Mouse (Mus musculus): ENCODE results near the gene Rps24. TPM values are rescaled to one million over a fixed set of nuclear protein-coding genes. Genes with fewer than 3 reads are reported as not detected.
"Not testable (repeated sequence)": the region's sequence is repeated elsewhere in the genome, so short reads cannot be mapped to it uniquely, and the experiment has no call there.

The Rps24 gene
- 1,000 to 10,000 TPM; 2,170 to 2,602 TPM for polyA plus RNA-seq (2017; shearing (Covaris generic))

GRCm38 (mm10) chr14:24486773-24487227 is at the start of gene Rps24, which contains the start of gene Polr3a:
Rps24 (plus strand) TSS chr14:24487125.
Polr3a (minus strand) TSS chr14:24487058.
- ATAC-seq: peak; percentile 59

DNA sequence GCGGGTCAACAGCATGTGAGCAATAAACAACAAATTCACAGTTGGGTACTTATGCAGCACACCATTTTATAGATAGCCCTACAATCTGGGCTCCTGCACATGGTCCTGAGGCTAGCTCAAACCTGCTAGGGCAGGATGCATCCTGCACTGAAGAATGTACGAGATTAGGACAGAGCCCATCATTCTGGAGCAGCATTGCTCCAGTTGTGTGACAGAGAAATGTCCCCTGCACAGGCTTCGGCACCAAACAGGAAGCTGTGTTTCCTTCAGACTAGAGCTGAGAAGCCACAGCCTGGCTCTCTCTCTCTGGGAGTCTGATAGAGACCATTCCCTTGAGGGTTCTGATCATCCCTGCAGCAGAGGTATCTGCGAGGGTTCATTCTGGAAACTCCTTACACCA is 43.4 kb upstream of the Rps24 start:
- not testable (repeated sequence) for ATAC-seq

- ATAC-seq: no peak
Measured at GRCm38 (mm10) chr14:24458191-24458590, 28.7 kb upstream of the Rps24 start.

DNA sequence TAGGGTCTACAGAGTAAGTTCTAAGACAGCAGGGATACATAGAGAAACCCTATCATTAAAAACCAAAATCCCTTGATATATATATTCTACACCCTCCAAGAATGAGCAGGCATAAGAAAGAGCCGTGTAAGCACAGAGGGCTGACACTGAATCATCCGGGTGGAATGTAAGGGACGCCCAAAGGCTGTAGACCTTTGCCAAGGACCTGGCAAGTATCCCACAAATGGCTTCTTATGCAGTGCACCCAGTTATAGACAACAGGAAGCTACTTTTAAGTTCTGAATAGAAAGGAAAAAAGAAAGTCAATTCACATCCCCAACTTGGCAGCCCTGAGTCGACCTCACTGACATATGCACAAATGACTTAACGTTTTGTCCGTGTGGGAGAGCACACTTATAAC is 18.1 kb upstream of the Rps24 start:
- no peak for ATAC-seq

- ATAC-seq: no peak
Measured at GRCm38 (mm10) chr14:24486241-24486767, 621 bp upstream of the Rps24 start.

DNA sequence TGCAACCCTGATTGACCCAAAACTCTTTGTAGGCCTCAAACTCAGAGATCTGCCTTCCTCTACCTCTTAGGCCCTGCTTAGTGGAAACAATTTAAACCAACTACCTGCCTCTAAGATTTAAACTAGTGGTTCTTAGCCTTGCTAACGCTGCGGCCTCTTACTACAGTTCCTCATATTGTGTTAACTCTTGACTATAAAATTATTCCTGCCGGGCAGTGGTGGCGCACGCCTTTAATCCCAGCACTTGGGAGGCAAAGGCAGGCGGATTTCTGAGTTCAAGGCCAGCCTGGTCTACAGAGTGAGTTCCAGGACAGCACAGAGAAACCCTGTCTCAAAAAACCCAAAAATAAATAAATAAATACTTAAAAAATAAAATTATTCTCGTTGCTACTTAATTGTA is 2.8 kb downstream of the Rps24 start:
- ATAC-seq: not testable (repeated sequence)

- ATAC-seq: peak; percentile 85
Measured at GRCm38 (mm10) chr14:24490468-24491265, 3.7 kb downstream of the Rps24 start.

DNA sequence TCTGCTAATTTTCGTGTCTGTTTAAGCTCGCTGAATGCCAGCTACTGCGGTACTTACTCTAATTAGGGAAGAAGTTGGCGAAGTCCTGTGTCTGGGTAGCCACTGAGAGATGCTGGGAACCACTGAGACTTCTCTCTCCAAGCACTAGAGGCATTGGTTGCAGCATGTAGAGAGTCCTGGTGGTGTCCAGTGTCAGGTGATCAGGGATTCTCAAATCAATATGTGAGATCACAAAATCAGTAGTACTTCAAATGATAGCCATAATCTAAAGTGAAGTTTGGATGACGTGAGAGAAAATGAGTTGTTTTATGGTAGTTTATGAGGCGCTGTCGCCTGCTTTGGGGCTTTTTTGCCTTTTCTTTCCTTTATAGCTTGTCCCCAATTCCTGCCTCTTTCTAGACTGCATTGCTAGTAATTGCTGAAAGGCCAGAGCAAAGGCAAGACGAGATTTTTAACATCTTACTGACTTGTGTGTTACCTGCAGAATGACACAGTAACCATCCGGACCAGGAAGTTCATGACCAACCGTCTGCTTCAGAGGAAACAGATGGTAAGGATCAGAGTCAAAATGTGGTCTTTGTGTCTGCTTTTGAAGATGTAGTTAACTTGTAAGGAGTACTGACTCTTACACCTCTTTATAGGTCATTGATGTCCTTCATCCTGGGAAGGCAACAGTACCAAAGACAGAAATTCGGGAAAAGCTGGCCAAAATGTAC is 4.5 kb downstream of the Rps24 start:
- ATAC-seq: no peak

GRCm38 (mm10) chr14:24493256-24493655 is 6.3 kb downstream of the Rps24 start:
- no peak for ATAC-seq

GRCm38 (mm10) chr14:24496507-24496906 is 9.6 kb downstream of the Rps24 start:
- no peak for ATAC-seq

GRCm38 (mm10) chr14:24497443-24497842 is 10.5 kb downstream of the Rps24 start:
- ATAC-seq: no peak

DNA sequence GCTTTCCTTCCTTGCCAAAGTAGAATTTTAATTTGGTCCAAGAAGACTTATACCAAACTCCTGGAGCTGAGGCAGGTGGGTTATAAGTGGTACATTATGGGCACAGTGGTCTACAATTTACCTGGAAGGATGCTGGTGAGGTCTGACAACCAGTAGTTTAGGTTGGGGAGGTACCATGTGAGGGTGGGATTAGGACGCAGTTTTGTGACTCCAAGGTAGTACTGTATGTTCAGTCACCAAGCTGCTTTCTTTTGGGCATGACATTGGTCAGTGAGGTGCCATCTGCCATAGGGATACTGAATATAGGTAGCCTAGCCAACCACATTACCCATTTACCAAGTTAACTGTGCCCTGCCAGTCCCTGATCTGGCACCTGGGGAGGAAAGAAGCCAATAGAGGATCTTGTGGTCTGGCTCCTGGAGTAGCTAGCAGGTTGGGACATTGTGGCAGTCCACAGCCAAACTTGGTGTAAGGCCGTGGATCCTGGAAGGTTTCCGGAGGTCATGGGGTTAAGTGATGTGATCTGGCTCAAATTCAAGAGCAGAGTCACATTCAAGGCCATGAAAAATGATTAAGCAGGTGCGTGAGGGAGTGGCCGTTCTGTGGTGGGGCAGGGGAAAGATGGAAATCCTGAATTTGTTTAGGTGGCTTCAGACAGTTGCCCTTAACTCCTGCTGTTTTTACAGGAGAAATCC is 11.8 kb downstream of the Rps24 start:
- ATAC-seq: no peak

DNA sequence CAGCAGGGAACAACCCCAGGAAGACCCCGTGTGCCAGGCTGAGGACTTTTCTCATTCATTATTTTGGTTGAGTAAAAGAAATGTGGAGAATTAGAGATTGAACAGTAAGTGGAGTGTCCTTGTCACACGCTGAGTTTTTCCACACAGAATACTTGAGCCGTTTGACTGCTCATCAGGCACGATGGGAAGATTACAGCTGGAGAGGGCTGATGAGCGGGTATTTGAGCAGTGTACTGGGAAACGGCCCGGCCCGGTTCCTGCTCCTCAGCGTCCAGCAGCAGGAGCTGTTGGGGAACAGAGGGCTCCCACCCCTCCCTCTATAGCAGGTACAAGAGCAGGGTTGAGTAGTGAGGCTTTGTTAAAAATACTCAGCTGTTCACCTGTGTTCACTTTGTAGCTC is 12.6 kb downstream of the Rps24 start:
- ATAC-seq: no peak

DNA sequence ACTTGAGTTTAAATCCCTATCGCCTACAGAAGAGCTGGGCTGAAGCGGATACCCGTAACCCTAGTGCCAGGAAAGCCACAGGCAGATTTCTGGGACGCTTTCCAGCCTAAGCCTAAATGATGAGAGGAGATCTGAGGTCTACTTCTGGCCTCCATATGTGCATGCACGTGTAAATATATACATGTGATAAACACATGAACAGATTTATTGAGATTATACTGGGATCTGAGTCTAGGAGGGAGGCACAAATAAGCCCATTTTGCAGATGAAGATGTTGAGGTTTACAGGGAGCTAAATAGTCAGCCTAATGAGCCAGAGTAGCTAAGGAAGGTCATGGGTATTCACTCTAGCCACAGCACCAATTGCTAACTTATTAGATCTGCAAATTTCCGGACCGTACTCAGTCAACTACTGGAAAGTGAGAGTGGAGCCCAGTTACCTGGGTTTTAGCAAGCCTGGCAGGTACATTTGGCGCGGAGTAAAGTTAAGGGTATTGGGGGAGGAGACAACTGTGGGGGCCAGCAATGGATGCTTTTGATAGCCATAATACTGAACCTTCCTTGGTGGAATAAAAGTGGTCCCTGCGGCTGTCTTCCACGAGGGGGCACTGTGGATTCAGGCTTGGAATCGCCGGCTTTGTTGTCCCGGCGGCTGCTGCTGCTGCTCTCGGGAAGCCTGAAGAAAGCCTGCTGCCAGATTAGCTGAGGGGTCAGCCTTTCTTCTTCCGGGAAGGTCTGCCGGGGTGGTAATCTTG is 13.3 kb downstream of the Rps24 start:
- ATAC-seq: peak; percentile 46

GRCm38 (mm10) chr14:24500845-24501186 is 13.9 kb downstream of the Rps24 start:
- no peak for ATAC-seq

GRCm38 (mm10) chr14:24501256-24501655 is 14.3 kb downstream of the Rps24 start:
- no peak for ATAC-seq

- ATAC-seq: no peak
Measured at GRCm38 (mm10) chr14:24507452-24508069, 20.6 kb downstream of the Rps24 start.

- ATAC-seq: no peak
Measured at GRCm38 (mm10) chr14:24508070-24508773, 21.3 kb downstream of the Rps24 start.

- ATAC-seq: no peak
Measured at GRCm38 (mm10) chr14:24509557-24509956, 22.6 kb downstream of the Rps24 start.

DNA sequence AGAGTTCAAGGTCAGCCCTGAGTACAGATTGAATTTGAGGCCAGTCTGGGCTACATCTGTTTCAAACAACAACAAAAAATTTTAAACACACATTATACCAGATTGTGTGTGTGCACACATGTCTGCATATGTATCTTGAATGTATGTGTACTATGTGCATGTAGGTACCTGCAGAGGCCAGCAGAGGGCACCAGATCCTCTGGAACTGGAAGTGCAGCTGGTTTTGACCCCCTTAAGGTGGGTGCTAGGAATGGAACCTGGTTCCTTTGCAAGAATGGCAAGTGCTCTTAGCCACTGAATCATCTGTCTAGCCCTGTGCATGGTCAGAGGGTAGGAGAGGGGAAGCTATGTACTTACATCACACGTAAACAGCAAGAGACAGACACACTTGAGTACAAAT is 23.3 kb downstream of the Rps24 start:
- no peak for ATAC-seq

- ATAC-seq: no peak
Measured at GRCm38 (mm10) chr14:24510679-24511078, 23.8 kb downstream of the Rps24 start.

Data from activated CD4-positive, CD25-positive, alpha-beta regulatory T cell, adult 4 months (primary cell).